Mouse (Mus musculus): ENCODE measurements around the gene Cactin.

The Cactin gene

GRCm38 (mm10) chr10:81363436-81364346, 42.8 kb downstream of the Cactin start:
- in situ Hi-C loops (cut with MboI, MseI): no loop called here

- in situ Hi-C loops (cut with MboI, MseI): no loop called here
Observed at GRCm38 (mm10) chr10:81364666-81365065, 43.8 kb downstream of the Cactin start.

- in situ Hi-C loops (cut with MboI, MseI): no loop called here
Observed at GRCm38 (mm10) chr10:81365073-81365472, 44.2 kb downstream of the Cactin start.

GRCm38 (mm10) chr10:81365672-81366476, 45.0 kb downstream of the Cactin start, which contains the start of gene 4930404N11Rik:
Gene 4930404N11Rik, minus strand, starts transcription at chr10:81365816.
- in situ Hi-C loops (cut with MboI, MseI): no loop called here

GRCm38 (mm10) chr10:81366477-81367206, 45.7 kb downstream of the Cactin start:
- in situ Hi-C loops (cut with MboI, MseI): no loop called here

- in situ Hi-C loops (cut with MboI, MseI): no loop called here
Observed at GRCm38 (mm10) chr10:81367207-81367495, 46.2 kb downstream of the Cactin start.

GRCm38 (mm10) chr10:81375322-81375721, 54.4 kb downstream of the Cactin start:
- in situ Hi-C loops (cut with MboI, MseI): no loop called here

Data from T-helper 2 cell (primary cell).